Mouse (Mus musculus) liver, embryonic 12.5 days (tissue): ENCODE results near the gene Abt1. TPM values are rescaled to one million over a fixed set of nuclear protein-coding genes. Genes with fewer than 3 reads are reported as not detected.

Experiments used
- ATAC-seq: fragments of 200-750 bp; cut with Nextera tagmentation; 2 replicates; pipeline ENCODE4 v1.8.0; 2017; ENCODE audit warnings: moderate number of reproducible peaks, mild to moderate bottlenecking, moderate library complexity
- H3K27ac ChIP-seq: fragments of 300-500 bp; sonication (generic); 2 replicates; pipeline ENCODE4 v1.5.1; 2016; ENCODE audit warnings: mild to moderate bottlenecking
- H3K27me3 ChIP-seq: fragments of 300-500 bp; sonication (generic); replicated peaks from 2 replicates; pipeline ENCODE4 v1.6.1; 2016; ENCODE audit warnings: mild to moderate bottlenecking, moderate library complexity
- H3K36me3 ChIP-seq: fragments of 300-500 bp; sonication (generic); 2 replicates; pipeline ENCODE4 v1.6.1; 2016; ENCODE audit warnings: mild to moderate bottlenecking, moderate library complexity
- H3K4me1 ChIP-seq: fragments of 300-500 bp; sonication (generic); 2 replicates; pipeline ENCODE4 v1.6.1; 2016
- H3K4me2 ChIP-seq: fragments of 300-500 bp; sonication (generic); 2 replicates; pipeline ENCODE4 v1.6.1; 2016; ENCODE audit warnings: mild to moderate bottlenecking, moderate library complexity
- H3K4me3 ChIP-seq: fragments of 300-500 bp; sonication (generic); 2 replicates; pipeline ENCODE4 v1.5.1; 2016; ENCODE audit warnings: mild to moderate bottlenecking, moderate library complexity
- H3K9ac ChIP-seq: fragments of 300-500 bp; sonication (generic); 2 replicates; pipeline ENCODE4 v1.6.1; 2016; ENCODE audit warnings: mild to moderate bottlenecking, moderate library complexity
- H3K9me3 ChIP-seq: fragments of 300-500 bp; sonication (generic); replicated peaks from 2 replicates; pipeline ENCODE4 v1.6.1; 2016; ENCODE audit warnings: mild to moderate bottlenecking, moderate library complexity
- WGBS: fragments of 180-500 bp; shearing (Covaris S2); methylation state at CpG from one replicate; pipeline ENCODE4 v1.1.7; 2016; ENCODE audit not compliant: insufficient replicate concordance; 5-methylcytosine and 5-hydroxymethylcytosine counted together
- polyA plus RNA-seq: library from polyadenylated mRNA; unstranded; fragments of >200 nt; fragmentation: Nextera tagmentation; extraction: Ambion mirVana; gene quantifications from 2 replicates; pipeline ENCODE4 v1.2.1, GENCODE M21; 2016

The Abt1 gene
- polyA plus RNA-seq, 1 experiment from 2014 or later = 9.6 TPM

DNA sequence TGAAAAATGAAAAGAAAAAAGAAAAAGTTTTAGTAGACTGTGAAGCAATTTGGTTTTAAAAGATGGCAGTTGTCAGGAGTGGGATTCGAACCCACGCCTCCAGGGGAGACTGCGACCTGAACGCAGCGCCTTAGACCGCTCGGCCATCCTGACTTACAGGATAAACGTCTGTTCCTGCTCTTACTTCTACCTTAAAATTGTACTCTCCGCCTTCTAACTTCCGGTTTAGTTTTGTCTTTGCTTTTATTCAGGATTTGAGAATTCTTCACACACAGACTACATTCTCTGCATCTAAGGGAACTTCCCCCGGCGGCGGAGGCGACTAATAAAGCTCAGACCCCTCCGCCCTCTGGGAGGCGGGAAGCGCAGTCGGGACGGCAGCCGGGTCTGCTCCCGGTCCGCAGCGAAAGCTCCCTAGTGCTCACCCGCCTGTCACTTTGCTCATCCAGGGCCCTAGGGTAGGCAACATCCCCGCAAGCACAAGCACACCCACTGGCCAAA is 29.7 kb upstream of the Abt1 start:
- H3K4me1 ChIP-seq = peaks cover 39% of the 10 kb centered on the region
- H3K27ac ChIP-seq = peak overlapping the region; percentile 94
- no peaks in the 10 kb centered on the region for H3K36me3 ChIP-seq
- peak; percentile 82 for ATAC-seq
- H3K4me2 ChIP-seq = peak overlapping the region; percentile 69
- H3K4me3 ChIP-seq = peak overlapping the region; percentile 88
- H3K9me3 ChIP-seq = no peaks in the 10 kb centered on the region
- WGBS = under 1% methylated on average over 25 of the region's 25 CpGs
- peak overlapping the region; percentile 85 for H3K9ac ChIP-seq
- no peaks in the 10 kb centered on the region for H3K27me3 ChIP-seq

DNA sequence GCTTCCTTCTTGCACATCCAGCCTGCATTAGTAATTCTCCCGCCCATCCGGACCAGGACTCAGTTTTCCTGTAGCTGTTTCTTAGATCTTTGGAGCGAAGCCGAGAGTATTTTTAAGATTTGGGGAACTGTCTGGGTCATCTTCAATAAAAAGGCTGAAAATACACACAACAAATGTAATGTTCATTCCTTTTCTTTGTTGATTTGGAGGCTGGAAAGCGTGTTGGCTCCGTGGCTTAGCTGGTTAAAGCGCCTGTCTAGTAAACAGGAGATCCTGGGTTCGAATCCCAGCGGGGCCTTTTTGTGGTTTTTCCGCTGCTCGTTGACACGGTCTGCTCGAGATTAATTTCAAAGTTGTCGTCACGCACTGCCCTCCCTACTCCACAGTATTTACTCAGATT is 26.7 kb upstream of the Abt1 start:
- no peaks in the 10 kb centered on the region for H3K36me3 ChIP-seq
- WGBS = under 1% methylated on average over 15 of the region's 15 CpGs
- peak; percentile 47 for ATAC-seq
- H3K9me3 ChIP-seq = no peaks in the 10 kb centered on the region
- peak overlapping the region; percentile 85 for H3K27ac ChIP-seq
- H3K9ac ChIP-seq = peak overlapping the region; percentile 76
- no peaks in the 10 kb centered on the region for H3K27me3 ChIP-seq
- peak overlapping the region; percentile 75 for H3K4me2 ChIP-seq
- H3K4me3 ChIP-seq = peak overlapping the region; percentile 63
- H3K4me1 ChIP-seq = peaks cover 33% of the 10 kb centered on the region

DNA sequence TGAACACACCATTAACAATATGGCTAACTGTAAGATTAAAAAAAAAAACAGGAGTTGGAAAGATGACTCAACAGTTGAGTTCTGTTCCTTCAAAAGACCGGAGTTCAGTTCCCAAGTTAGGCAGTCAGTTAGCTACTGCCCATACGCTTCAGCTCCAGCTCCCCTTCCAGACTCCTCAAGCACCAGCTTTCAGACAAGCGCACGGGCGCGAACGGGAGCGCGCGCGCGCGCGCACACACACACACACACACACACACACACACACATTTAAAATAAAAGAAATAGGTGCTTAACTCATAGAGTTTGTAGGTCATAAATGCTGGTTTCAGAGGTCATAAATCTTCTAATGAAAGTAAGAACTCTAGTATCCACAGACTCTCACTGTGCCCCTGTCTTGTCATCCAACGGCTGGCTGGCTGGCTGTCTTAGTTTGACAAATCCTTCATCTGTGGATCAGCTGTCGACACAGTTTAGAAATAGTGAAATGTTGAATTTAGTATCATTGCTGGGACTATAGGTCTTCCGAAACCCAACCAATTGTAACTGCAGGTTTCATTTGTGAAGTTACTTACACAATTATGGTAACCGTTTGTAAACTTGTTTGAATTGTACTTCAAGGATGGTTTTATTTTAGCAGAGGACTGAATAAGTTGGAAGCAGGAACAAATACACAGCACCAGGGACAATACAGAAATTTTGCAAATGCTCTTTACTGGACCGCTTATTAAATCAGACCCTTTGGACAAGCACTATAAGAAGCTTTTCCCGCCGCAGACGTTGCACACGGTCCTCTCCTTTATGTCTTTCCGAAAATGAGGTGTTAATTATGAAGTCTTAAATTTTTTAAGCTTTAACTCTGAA is 25.8 kb upstream of the Abt1 start:
- Histone ChIP-seq H3K27ac (peak overlapping the region; percentile 85), H3K9me3 (no peaks in the 10 kb centered on the region), H3K4me1 (peaks cover 35% of the 10 kb centered on the region), H3K4me3 (peak overlapping the region; percentile 63), H3K27me3 (no peaks in the 10 kb centered on the region), H3K36me3 (no peaks in the 10 kb centered on the region), H3K4me2 (peak overlapping the region; percentile 75), H3K9ac (peak overlapping the region; percentile 76)
- under 1% methylated on average over 24 of the region's 24 CpGs for WGBS
- ATAC-seq = peak; percentile 36

DNA sequence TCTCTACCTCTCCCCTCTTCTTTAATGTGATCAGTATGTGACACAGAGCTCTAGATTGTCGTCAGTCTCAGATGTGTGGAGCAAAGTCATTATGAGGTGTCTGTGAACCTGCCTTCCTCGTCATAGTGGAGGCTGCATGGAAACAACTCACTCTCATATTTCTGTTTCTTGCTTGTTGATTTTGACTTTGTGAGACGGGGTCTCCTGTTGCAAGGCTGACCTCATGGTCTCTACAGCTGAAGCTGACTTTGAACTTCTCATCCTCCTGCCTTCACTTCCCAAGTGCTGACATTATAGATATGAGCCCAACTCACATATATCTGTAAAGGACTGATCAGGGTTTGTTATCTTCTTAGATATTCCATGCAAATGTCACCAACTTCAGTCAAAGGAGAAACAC is 25.1 kb upstream of the Abt1 start:
- Histone ChIP-seq H3K9me3 (no peaks in the 10 kb centered on the region), H3K4me2 (peak overlapping the region; percentile 75), H3K36me3 (no peaks in the 10 kb centered on the region), H3K4me1 (peaks cover 42% of the 10 kb centered on the region), H3K27ac (peak overlapping the region; percentile 85), H3K27me3 (no peaks in the 10 kb centered on the region), H3K9ac (peak overlapping the region; percentile 76), H3K4me3 (peak overlapping the region; percentile 63)
- WGBS = 21% methylated on average over 3 of the region's 3 CpGs
- ATAC-seq = no peak

DNA sequence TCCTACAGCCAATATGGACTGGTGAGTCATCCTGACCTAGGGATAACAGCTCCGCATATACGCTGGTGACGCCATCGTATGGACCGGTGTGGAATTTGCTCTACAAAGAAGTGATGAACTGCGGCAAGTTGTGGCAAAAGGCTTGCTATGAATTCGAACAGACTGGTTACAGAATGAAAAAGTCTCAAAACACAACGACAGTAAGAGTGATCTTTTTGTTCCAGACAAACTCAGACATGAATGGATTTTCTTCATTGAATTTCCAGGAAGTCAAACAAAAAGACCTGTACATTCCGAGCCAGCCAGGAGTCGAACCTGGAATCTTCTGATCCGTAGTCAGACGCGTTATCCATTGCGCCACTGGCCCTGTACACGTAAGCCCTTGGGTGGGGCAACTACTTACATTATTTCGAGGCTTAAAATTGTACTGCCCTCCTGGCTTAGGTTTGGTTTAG is 22.9 kb upstream of the Abt1 start:
- H3K9ac ChIP-seq = peak overlapping the region; percentile 78
- H3K4me3 ChIP-seq = peak overlapping the region; percentile 73
- no peaks in the 10 kb centered on the region for H3K36me3 ChIP-seq
- H3K27me3 ChIP-seq = no peaks in the 10 kb centered on the region
- peaks cover 44% of the 10 kb centered on the region for H3K4me1 ChIP-seq
- no peaks in the 10 kb centered on the region for H3K9me3 ChIP-seq
- H3K27ac ChIP-seq = peak overlapping the region; percentile 93
- WGBS = under 1% methylated on average over 16 of the region's 16 CpGs
- peak overlapping the region; percentile 86 for H3K4me2 ChIP-seq
- peak; percentile 38 for ATAC-seq

DNA sequence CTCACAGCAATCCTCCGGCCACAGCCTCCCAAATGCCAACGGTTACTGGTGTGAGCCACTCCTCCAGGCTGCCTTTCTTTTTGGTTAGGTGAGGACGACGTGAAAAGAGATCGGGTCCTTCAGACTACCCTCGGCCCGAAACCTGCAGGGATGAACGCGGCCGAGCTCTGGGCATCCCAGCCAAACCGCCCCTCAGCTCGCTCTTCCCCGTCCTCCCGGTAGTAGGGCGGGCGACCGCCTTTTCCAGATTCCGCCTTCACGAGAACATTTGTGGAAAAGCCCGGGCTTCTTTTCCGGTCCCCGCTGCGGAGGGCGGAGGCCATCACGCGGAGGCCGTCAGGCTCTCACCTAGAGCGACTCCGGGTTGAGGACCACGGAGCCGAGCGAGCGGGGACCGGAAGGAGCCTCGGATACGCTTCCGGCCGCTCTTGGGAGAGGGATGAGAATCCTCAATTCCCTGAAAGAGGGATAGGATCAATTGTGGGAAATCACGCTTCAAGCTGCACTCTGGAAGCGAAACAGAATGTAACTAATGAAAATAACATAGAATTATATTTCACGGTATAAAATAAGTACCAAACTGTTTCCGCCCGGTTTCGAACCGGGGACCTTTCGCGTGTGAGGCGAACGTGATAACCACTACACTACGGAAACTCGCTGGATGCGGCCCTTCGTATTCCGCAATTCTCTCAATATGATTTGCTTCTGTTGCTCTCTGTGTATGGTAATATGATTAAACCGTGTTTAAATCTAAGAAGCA is 22.1 kb upstream of the Abt1 start:
- Histone ChIP-seq H3K9me3 (no peaks in the 10 kb centered on the region), H3K36me3 (no peaks in the 10 kb centered on the region), H3K4me3 (peak overlapping the region; percentile 73), H3K4me1 (peaks cover 37% of the 10 kb centered on the region), H3K9ac (peak overlapping the region; percentile 86), H3K27ac (peak overlapping the region; percentile 93), H3K27me3 (no peaks in the 10 kb centered on the region), H3K4me2 (peak overlapping the region; percentile 86)
- WGBS = under 1% methylated on average over 55 of the region's 55 CpGs
- ATAC-seq = peak; percentile 86

DNA sequence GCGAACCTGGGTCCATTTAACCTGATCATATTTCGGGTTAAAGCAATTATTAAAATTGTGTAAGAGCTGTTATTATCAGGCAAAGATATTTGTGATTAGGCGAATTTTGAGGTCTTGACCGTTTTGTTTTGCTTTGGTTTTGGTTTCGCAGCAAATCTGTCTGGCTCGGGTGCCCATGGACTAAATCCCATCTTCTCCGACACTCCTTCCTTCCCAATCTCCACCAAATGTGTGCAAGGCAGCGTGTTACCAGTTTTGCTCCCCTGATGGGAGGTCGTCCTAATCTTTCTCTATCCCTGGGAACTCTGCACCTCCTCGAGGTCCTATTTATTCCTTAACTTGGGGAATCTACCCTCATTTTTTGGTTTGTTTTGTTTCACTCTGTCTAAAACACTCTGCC is 21.5 kb upstream of the Abt1 start:
- Histone ChIP-seq H3K4me2 (peak overlapping the region; percentile 86), H3K9ac (peak overlapping the region; percentile 86), H3K9me3 (no peaks in the 10 kb centered on the region), H3K27me3 (no peaks in the 10 kb centered on the region), H3K4me1 (peaks cover 37% of the 10 kb centered on the region), H3K4me3 (peak overlapping the region; percentile 73), H3K36me3 (no peaks in the 10 kb centered on the region), H3K27ac (peak overlapping the region; percentile 93)
- 7% methylated on average over 10 of the region's 10 CpGs for WGBS
- ATAC-seq = no peak

DNA sequence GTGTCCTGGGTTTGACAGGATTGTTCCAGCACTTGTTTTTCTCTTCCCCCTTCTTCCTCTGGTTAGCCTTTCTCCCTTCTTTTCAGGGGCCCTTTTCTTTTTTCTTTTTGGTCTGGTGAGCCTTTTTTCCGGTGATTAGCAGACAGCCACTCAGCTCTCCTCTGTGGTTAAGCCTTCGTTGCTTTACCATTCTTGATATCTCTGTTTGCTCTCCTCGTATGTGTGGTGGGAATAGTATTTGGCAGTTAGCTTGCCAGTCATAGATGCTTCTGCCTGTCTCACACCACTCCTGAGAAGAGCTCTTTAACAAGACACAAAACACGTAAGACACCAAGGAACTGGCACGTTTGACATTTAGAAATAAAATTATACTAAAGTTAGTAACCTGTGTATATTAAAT is 20.8 kb upstream of the Abt1 start:
- H3K4me3 ChIP-seq = peak overlapping the region; percentile 73; the same call in 1 of the 2 replicates
- 31% methylated on average over 5 of the region's 5 CpGs for WGBS
- H3K4me2 ChIP-seq = peak overlapping the region; percentile 86
- H3K36me3 ChIP-seq = no peaks in the 10 kb centered on the region
- peaks cover 43% of the 10 kb centered on the region for H3K4me1 ChIP-seq
- no peaks in the 10 kb centered on the region for H3K9me3 ChIP-seq
- no peak for ATAC-seq
- no peaks in the 10 kb centered on the region for H3K27me3 ChIP-seq
- peak overlapping the region; percentile 77 for H3K27ac ChIP-seq
- H3K9ac ChIP-seq = 0 out of 2 replicates have a peak overlapping the region, but pooled peaks have one; percentile 27

DNA sequence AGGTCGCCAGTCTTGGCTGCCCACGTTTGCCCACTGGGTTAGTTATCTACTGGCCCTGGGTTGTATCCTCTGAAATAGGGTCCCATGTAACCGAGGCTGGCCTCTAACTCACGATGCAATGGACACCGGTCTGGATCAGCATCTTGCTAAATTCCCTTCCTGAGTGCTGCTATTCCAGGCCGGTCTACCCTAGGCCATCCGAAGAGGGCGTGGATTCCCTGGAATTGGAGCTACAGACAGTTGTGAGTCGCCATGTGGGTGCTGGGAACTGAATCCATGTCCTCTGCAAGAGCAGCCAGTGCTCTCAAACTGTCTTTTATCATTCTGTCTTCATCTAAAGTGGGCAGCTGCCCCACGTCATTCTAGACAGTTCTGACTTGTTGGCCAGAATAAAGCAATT is 16.2 kb upstream of the Abt1 start:
- WGBS = 68% methylated on average over 10 of the region's 10 CpGs
- Histone ChIP-seq H3K36me3 (no peaks in the 10 kb centered on the region), H3K4me1 (peaks cover 40% of the 10 kb centered on the region), H3K4me3 (no peak overlapping the region), H3K9ac (no peak overlapping the region), H3K4me2 (no peak overlapping the region), H3K27ac (no peak overlapping the region), H3K9me3 (no peaks in the 10 kb centered on the region), H3K27me3 (no peaks in the 10 kb centered on the region)
- ATAC-seq = no peak

DNA sequence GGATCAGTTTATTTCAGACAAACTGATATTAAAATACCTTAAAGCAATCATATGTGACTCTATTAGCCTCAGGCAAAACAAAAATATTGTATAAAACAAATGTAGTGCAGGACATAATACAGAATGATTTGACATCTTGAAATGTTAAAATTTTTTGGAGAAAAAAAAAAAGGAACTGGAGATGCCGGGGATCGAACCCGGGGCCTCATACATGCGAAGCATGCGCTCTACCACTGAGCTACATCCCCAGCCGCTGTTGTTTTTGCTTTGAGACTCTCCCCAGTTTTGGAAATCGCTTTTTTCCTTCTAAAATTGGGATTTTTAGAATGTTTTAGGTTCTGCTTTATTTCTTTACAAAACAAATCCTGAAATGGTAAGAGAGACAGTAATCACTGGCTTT is 14.9 kb upstream of the Abt1 start:
- H3K4me1 ChIP-seq = peaks cover 40% of the 10 kb centered on the region
- peak overlapping the region; percentile 72 for H3K4me3 ChIP-seq
- no peak for ATAC-seq
- peak overlapping the region; percentile 71; the same call in 1 of the 2 replicates for H3K27ac ChIP-seq
- H3K27me3 ChIP-seq = no peaks in the 10 kb centered on the region
- under 1% methylated on average over 7 of the region's 7 CpGs for WGBS
- peak overlapping the region; percentile 88 for H3K4me2 ChIP-seq
- H3K9ac ChIP-seq = peak overlapping the region; percentile 66
- no peaks in the 10 kb centered on the region for H3K36me3 ChIP-seq
- no peaks in the 10 kb centered on the region for H3K9me3 ChIP-seq

DNA sequence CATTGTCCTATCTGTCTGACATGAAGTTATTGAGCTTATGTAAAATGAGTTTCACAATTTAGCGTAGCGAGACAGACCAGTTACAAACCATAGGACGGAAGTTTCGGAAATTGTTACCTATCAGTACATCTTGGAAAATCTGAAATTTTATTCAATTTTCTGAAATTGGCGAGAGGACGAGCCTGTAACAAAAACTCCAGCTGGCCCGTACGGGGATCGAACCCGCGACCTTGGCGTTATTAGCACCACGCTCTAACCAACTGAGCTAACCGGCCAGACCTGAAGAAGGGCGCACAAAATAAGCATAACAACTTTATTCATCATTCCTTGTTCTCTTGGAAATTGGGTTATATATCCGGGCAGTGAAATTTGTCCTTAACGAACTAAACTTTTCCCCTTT is 14.2 kb upstream of the Abt1 start:
- peak overlapping the region; percentile 88 for H3K4me2 ChIP-seq
- H3K9me3 ChIP-seq = no peaks in the 10 kb centered on the region
- H3K4me1 ChIP-seq = peaks cover 44% of the 10 kb centered on the region
- H3K27ac ChIP-seq = peak overlapping the region; percentile 87
- peak overlapping the region; percentile 75 for H3K9ac ChIP-seq
- peak overlapping the region; percentile 72 for H3K4me3 ChIP-seq
- H3K27me3 ChIP-seq = no peaks in the 10 kb centered on the region
- H3K36me3 ChIP-seq = no peaks in the 10 kb centered on the region
- peak; percentile 82 for ATAC-seq
- under 1% methylated on average over 17 of the region's 17 CpGs for WGBS
